Mouse (Mus musculus) megakaryocyte progenitor cell, adult 5-6 weeks (primary cell): ENCODE measurements at regions not wholly inside any gene's neighbourhood (a gene's known extent, or its start where the extent isn't known, plus 50 kb on each side); places are given as distances from the start of the nearest gene placed in this dataset.
A peak's percentile ranks its signal among the peaks of the same experiment; 100 is the strongest.

Source experiments
- ATAC-seq: replicated peaks from 2 replicates; pipeline ENCODE4 v1.8.0; 2016; ENCODE audit warnings: mild to moderate bottlenecking, moderate TSS enrichment, inconsistent platforms; ENCODE audit not compliant: poor library complexity

- ATAC-seq: no peak
Measured at GRCm38 (mm10) chr5:148454200-148454599, 54.5 kb upstream of the Slc7a1 start.

- ATAC-seq: no peak
Measured at GRCm38 (mm10) chr5:148453776-148454175, 54.1 kb upstream of the Slc7a1 start.

- ATAC-seq: peak; percentile 46
Measured at GRCm38 (mm10) chr5:148452909-148453632, 53.4 kb upstream of the Slc7a1 start.

- ATAC-seq: peak; percentile 71
Measured at GRCm38 (mm10) chr5:148451811-148452210, 52.1 kb upstream of the Slc7a1 start.

GRCm38 (mm10) chr5:148450924-148451323 is 51.2 kb upstream of the Slc7a1 start:
- ATAC-seq: peak; percentile 81
